Mouse (Mus musculus): ENCODE measurements around the gene Trmt112.
A peak's percentile ranks its signal among the peaks of the same experiment; 100 is the strongest.
"Not testable (repeated sequence)": the region's sequence is repeated elsewhere in the genome, so short reads cannot be mapped to it uniquely, and the experiment has no call there.

The Trmt112 gene

GRCm38 (mm10) chr19:6909507-6910289, at the start of gene Trmt112, which contains the start of gene Prdx5:
Trmt112 (plus strand) TSS chr19:6909698.
Prdx5 (minus strand) TSS chr19:6910106.
- DNase-seq (ENCODE audit: low spot score in 2 of 2), result peak; percentile 87 to 90

GRCm38 (mm10) chr19:6859971-6860370, 49.5 kb upstream of the Trmt112 start:
- no peak for DNase-seq (ENCODE audit: low spot score in 2 of 2)

DNA sequence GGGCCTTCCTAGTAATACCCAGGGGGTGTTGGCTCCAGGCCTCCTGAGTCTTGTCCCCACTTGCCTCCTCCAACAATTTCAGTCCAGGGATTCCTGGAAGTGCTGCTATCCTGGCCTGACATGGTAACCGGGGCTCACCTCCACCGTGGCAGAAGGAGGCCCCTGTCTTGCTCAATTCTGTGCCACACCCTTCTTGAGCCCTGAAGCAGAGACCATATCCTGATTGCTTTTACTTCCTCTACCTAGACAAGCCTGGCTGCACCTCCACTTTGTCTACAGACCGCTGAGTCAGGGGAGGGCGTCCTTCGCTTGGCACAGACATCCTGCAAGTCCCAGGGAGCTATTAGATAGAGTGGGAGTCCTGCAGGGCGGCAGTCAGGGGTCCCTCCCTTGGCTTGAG, 48.8 kb upstream of the Trmt112 start:
- no peak for DNase-seq (ENCODE audit: low spot score in 2 of 2)

GRCm38 (mm10) chr19:6861451-6861850, 48.0 kb upstream of the Trmt112 start:
- DNase-seq (ENCODE audit: low spot score in 2 of 2), result no peak

GRCm38 (mm10) chr19:6869355-6869754, 40.1 kb upstream of the Trmt112 start:
- DNase-seq (ENCODE audit: low spot score in 2 of 2), result peak in 1 of 2 experiments; percentile 26

DNA sequence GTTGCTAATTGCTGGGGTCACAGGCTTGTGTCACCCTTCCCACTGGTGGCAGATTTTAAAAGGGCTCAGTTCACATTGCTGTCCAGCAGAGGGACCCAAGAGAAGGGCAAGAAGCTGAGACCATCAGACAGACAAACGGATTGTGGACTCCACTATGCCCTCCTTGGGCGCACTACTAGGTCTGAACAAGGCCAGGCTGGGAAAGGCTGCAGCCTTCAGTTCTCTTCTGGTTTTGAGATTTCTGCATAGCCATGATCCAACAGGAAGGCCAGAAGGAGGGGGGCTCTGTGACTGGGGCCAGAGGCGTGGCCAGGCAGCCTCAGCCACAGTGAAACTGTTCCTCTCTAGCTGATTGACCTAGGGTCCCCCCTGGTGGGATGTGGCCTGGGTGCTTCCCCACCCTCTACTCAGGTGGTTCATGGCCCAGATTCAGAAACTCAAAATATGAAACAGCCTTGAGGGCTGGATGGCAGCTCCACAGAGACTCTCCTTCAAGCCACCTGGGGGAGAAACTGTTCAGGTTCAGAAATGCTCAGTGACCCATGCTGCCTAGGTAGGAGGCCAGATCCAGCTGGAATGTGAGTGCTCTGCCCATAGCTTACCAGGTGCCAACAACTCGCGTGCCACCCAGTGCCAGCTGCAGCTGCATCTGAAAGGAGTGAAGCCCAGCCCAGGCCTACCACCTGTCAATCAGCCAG, 37.8 kb upstream of the Trmt112 start:
- no peak for DNase-seq (ENCODE audit: low spot score in 2 of 2)

DNA sequence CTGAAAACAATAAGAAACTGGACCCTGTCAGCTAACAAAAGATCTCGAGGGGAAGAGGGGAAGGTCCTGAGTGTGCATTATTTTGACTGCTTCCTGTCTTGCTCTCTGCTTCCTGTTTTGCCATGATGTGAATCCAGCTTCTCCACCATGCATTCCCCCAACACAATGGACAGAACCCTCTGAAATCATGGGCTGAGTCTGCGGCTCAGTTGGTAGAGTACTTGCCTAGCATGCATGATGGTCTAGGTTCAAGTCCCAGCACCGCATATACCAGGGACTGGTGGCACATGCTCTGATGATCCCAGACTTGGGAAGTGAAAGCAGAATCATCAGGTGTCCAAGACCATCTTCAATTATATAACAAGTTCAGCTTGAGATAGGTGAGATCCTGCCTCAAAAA, 36.8 kb upstream of the Trmt112 start:
- DNase-seq (ENCODE audit: low spot score in 2 of 2), result no peak

- no peak for DNase-seq (ENCODE audit: low spot score in 2 of 2)
Measured at GRCm38 (mm10) chr19:6874257-6874656, 35.2 kb upstream of the Trmt112 start.

DNA sequence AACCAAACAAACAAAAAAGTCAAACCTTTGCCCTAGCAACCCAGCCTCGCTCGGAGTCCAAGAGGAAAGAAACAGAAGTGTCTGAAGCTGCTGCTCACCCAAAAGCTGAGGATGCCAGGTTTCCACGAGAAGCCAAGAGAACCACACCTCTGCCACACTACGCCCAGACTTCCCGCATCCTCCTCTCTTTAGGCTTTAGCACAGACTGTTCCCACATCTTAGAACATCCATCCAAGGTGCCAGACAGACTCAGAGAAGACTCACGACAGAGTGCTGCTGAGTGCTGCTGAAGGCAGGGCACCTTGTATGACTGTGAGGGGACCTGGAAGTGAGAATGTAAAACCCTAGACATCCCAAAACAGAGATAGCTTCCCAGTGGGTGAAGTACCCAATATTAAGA, 33.7 kb upstream of the Trmt112 start:
- no peak for DNase-seq (ENCODE audit: low spot score in 2 of 2)

- DNase-seq (ENCODE audit: low spot score in 2 of 2), result no peak
Measured at GRCm38 (mm10) chr19:6876799-6877198, 32.7 kb upstream of the Trmt112 start.

DNA sequence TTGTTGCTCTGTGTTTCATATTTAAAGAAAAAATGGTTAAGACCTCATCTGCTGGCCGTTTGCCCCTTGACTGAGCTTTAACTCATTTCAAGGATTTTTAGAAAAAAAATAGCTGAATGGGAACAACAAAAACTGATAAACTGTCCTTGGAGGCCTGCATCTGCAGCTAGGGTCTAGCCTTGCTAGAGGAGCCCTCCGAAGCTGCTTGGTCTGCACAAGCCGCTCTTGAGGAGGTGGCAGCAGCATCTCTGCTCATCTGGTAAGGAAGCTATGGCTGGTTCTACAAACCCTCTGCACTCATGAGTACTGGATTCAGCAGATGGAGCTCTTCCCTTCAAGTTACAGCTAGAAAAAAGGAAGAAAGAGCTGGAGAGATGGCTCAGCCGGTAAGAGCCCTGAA, 31.5 kb upstream of the Trmt112 start:
- DNase-seq (ENCODE audit: low spot score in 2 of 2), result no peak

- DNase-seq (ENCODE audit: low spot score in 2 of 2), result no peak
Measured at GRCm38 (mm10) chr19:6892512-6892911, 17.0 kb upstream of the Trmt112 start.

DNA sequence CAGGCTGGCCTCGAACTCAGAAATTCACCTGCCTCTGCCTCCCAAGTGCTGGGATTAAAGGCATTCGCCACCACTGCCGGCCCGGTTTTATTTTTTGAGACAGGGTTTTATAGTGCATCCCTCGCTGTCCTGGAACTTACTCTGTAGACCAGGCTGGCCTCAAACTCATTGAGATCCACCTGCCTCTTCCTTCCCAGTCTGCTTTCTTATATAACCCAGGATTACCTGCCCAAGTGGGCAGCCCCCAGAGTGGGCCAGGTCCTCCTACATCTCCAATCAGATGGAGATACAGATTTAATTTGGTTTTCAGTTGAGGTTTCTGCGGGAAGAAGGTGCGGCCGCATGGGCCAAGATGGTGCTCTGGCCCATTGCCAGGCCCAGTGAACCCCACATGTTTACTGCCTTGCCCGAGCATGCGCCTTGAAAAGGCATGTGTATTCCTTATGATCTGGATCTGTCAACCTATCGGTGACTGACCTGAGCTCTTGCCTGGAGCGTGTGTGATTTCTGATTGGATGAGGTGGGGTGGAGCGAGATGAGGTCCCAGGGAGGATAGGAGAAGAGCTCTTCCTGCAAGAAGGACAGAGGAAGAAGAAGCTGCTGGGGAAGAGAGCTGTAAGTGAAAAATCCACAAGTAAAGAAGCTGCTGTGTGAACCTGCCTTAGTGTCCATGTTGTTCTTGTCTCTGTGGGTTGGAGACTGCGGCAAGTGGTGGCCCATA, 15.6 kb upstream of the Trmt112 start:
- DNase-seq (ENCODE audit: low spot score in 2 of 2), result no peak

DNA sequence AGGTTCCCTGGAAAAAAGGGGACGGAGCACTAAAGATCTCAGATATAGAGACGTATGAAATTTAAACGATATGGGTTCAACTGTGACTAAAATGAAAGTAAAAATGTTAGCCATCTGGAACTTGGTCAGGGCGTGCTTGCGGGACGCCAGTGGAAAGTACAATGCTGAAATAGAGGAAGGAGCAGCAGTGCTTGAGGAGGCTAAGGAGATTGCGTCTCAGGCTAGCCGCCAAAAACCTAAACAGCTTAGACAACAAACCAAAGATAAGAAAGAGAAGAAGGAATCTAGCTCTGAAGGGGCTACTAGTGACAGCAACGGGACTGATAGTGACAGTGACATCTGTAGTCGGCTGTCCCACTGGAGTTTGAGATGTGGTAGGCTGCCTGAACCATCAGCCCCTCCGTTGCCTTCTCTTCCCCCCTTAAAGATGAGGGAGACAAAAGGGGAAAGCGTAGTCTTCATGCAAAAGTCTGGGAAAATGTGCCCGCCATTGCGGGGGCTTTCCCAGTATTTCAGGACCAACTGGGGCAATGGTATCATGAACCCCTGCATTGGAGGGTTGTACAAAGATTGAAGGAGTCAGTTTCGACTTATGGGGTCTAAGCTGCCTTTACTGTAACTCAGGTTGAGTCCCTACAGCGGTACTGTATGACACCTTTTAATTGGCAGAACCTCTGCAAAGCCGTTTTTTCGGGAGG, 13.7 kb upstream of the Trmt112 start:
- not testable (repeated sequence) for DNase-seq (ENCODE audit: low spot score in 2 of 2)

DNA sequence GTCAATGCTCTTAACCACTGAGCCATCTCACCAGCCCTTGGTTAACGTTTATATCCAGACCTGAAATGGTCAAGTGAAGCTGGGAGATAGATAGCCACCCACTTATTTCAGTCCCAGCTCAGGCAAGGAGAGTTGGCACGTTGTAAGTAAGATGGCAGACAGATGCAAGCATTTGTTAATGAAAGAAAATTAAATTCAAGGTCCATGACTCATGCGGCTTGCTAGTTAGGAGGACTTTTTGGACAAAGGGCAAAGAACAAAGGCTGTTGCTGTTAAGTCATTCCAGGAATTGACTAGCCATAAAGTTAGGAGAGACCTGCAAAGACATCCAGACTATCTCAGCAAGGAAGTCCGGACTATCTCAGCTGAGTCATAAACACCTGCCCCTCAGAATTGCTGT, 9.9 kb upstream of the Trmt112 start:
- DNase-seq (ENCODE audit: low spot score in 2 of 2), result no peak

DNA sequence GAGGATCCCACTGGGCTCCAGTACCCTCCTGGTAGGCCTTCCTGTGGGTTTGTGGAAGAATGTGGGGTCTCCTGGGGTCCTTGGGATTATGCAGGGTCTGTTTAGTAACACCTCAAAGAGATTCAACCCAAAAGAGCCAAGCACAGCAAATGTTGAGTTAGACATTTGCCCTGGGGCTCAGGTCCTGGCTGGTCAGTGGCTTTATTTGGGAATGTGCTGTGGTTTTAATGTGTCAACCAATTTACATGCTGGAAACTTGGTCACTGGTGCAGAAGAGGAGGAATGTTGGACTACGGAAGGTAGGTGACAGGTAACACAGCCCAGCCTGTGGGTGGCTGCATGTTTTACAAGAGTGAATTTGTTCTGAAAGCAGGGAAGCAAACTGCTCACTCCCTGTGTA, 6.5 kb upstream of the Trmt112 start:
- no peak for DNase-seq (ENCODE audit: low spot score in 2 of 2)

GRCm38 (mm10) chr19:6904846-6905245, 4.7 kb upstream of the Trmt112 start:
- no peak for DNase-seq (ENCODE audit: low spot score in 2 of 2)

DNA sequence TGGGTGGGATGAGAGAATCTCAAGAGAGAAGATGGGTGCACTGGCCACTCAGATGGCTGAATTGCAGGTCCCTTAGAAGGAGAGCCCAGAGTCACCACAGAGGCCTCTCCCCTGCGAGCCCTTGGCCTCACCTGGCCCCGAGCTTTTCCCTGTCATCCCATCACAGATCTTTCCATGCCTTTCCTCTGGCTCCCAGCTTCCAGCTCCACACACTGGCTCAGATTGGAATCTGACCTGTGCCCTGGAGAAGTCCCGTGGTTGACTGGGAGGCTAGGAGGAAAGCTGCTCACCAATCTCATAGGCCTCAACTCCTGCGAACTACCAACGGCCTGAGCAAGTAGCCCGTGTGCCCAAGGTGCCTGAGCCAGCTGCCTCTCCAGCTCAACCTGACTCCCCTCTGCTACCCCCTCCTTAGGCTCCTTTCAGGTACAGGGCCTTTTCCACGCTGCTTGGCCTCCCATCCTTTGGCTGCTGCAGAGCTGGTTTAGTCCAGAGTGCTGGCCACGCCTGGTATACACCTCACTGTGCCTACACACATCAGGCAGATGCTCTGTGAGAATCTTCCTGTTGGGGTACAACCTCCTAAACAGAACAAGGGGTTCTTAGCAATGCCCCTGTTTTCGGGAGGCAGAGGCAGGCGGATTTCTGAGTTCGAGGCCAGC, 3.9 kb upstream of the Trmt112 start:
- no peak for DNase-seq (ENCODE audit: low spot score in 2 of 2)

DNA sequence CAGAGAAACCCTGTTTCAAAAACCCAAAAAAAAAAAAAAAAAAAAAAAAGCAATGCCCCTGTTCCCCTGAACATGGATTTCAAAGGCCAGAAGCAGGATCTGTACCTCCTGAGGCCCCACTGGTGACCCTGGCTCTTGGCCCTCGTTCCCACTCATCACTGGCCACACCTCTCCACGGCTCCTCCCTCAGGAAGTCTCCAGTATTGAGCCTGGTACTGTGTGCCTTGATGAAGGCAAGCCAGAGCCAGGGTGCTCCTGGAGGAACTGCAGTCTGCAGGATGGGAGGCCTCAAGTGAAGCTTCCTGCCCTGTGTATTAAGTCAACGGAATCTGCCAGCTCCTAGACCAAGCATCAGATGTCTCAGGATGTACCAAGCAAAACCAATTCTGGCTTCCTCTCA, 3.3 kb upstream of the Trmt112 start:
- no peak for DNase-seq (ENCODE audit: low spot score in 2 of 2)

GRCm38 (mm10) chr19:6907094-6907493, 2.4 kb upstream of the Trmt112 start:
- no peak for DNase-seq (ENCODE audit: low spot score in 2 of 2)

DNA sequence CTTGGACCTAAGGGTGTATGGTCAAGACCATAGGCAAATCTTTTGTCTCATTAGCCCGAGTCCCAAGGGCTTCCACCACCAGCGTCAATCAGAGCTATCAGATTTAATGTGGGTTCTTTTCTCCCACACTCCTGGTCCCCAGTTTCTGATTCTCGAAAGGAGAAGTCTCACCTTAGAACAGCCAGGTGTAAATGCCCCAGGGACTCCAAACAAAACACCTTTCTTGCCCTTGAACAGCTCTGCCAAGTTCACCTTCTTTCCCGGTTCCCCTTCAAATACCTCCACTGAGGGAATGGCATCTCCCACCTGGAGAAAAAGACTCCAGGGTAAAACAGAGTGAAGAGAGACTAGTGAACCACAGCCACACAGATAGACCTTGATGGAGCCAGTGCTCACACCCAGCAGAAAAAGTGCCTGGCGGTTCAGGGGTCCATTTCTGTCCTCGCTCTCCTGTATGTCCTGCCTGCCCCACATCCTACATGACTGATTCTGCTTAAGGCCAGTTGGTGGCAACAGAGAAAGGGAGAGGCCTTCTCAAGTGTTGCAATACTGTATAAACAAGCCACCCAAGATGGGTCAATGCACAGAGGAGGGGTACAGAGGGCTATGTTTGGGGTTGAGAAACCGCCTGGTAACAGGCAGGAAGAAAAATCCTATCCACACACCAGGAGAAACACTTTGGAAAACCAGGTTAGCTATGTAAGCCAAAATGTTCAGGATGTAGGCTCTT, 1.5 kb upstream of the Trmt112 start:
- DNase-seq (ENCODE audit: low spot score in 2 of 2), result no peak
